Mouse (Mus musculus) CD4-positive, CD25-positive, alpha-beta regulatory T cell, adult 4 months (primary cell): ENCODE data around the gene Kncn. TPM values are rescaled to one million over a fixed set of nuclear protein-coding genes. Genes with fewer than 3 reads are reported as not detected.

Experiments used
- ATAC-seq: one replicate; pipeline ENCODE4 v1.8.0; 2017
- polyA plus RNA-seq, 2 experiments: library from polyadenylated mRNA; unstranded; fragments of 100-300 nt; shearing (Covaris generic); gene quantifications; one replicate each; pipeline ENCODE4 v1.2.1; 2017

Gene Kncn
- not detected for polyA plus RNA-seq

- ATAC-seq, result no peak
Observed at GRCm38 (mm10) chr4:115884022-115884421, at the start of gene Kncn. Kncn (plus strand) TSS chr4:115884400.

GRCm38 (mm10) chr4:115835576-115835975, 48.6 kb upstream of the Kncn start:
- no peak for ATAC-seq

GRCm38 (mm10) chr4:115838196-115838595, 46.0 kb upstream of the Kncn start:
- no peak for ATAC-seq

- ATAC-seq, result peak; percentile 99
Observed at GRCm38 (mm10) chr4:115838696-115839641, 45.2 kb upstream of the Kncn start, which contains the start of gene Mknk1. Mknk1 (plus strand) TSS chr4:115839198.

- no peak for ATAC-seq
Observed at GRCm38 (mm10) chr4:115839956-115840355, 44.2 kb upstream of the Kncn start.

GRCm38 (mm10) chr4:115840842-115841241, 43.4 kb upstream of the Kncn start:
- no peak for ATAC-seq

- ATAC-seq, result no peak
Observed at GRCm38 (mm10) chr4:115846656-115847055, 37.5 kb upstream of the Kncn start.

GRCm38 (mm10) chr4:115847377-115847776, 36.8 kb upstream of the Kncn start:
- ATAC-seq, result no peak

- no peak for ATAC-seq
Observed at GRCm38 (mm10) chr4:115848083-115848482, 36.1 kb upstream of the Kncn start.

GRCm38 (mm10) chr4:115848990-115849677, 35.1 kb upstream of the Kncn start:
- no peak for ATAC-seq

GRCm38 (mm10) chr4:115850111-115850510, 34.1 kb upstream of the Kncn start:
- ATAC-seq, result no peak

- no peak for ATAC-seq
Observed at GRCm38 (mm10) chr4:115850631-115851030, 33.6 kb upstream of the Kncn start.

GRCm38 (mm10) chr4:115851569-115851968, 32.6 kb upstream of the Kncn start:
- ATAC-seq, result no peak

GRCm38 (mm10) chr4:115855100-115855499, 29.1 kb upstream of the Kncn start:
- no peak for ATAC-seq

- ATAC-seq, result no peak
Observed at GRCm38 (mm10) chr4:115855609-115856008, 28.6 kb upstream of the Kncn start.

GRCm38 (mm10) chr4:115856282-115856681, 27.9 kb upstream of the Kncn start:
- ATAC-seq, result no peak

- no peak for ATAC-seq
Observed at GRCm38 (mm10) chr4:115857293-115857883, 26.8 kb upstream of the Kncn start.

GRCm38 (mm10) chr4:115863352-115863751, 20.8 kb upstream of the Kncn start:
- ATAC-seq, result no peak

GRCm38 (mm10) chr4:115863880-115864279, 20.3 kb upstream of the Kncn start:
- ATAC-seq, result no peak

- ATAC-seq, result no peak
Observed at GRCm38 (mm10) chr4:115869512-115870210, 14.5 kb upstream of the Kncn start.

- ATAC-seq, result no peak
Observed at GRCm38 (mm10) chr4:115873231-115873630, 11.0 kb upstream of the Kncn start.

- ATAC-seq, result no peak
Observed at GRCm38 (mm10) chr4:115878216-115878678, 6.0 kb upstream of the Kncn start.
